Mouse (Mus musculus) urinary bladder, adult 2 months (tissue): ENCODE data around the gene Ak2. TPM values are rescaled to one million over a fixed set of nuclear protein-coding genes. Genes with fewer than 3 reads are reported as not detected.

Experiments
- DNase-seq: peaks from one replicate; pipeline ENCODE4 v3.0.0; 2022; ENCODE audit warnings: low spot score
- polyA plus RNA-seq: library from polyadenylated mRNA; depleted of rRNA; stranded (reverse); fragments of >200 nt; gene quantifications from 2 replicates; pipeline ENCODE4 v1.2.3, GENCODE M21; 2012

The Ak2 gene
- polyA plus RNA-seq, 1 experiment, result 75.5 TPM

- DNase-seq, result no peak
Measured at GRCm38 (mm10) chr4:129009521-129009920, 17.8 kb downstream of the Ak2 start.

GRCm38 (mm10) chr4:129011604-129012121, 19.9 kb downstream of the Ak2 start:
- no peak for DNase-seq

- no peak for DNase-seq
Measured at GRCm38 (mm10) chr4:129013151-129013864, 21.6 kb downstream of the Ak2 start.

- DNase-seq, result no peak
Measured at GRCm38 (mm10) chr4:129016329-129016728, 24.6 kb downstream of the Ak2 start.

- no peak for DNase-seq
Measured at GRCm38 (mm10) chr4:129017150-129017549, 25.4 kb downstream of the Ak2 start.

DNA sequence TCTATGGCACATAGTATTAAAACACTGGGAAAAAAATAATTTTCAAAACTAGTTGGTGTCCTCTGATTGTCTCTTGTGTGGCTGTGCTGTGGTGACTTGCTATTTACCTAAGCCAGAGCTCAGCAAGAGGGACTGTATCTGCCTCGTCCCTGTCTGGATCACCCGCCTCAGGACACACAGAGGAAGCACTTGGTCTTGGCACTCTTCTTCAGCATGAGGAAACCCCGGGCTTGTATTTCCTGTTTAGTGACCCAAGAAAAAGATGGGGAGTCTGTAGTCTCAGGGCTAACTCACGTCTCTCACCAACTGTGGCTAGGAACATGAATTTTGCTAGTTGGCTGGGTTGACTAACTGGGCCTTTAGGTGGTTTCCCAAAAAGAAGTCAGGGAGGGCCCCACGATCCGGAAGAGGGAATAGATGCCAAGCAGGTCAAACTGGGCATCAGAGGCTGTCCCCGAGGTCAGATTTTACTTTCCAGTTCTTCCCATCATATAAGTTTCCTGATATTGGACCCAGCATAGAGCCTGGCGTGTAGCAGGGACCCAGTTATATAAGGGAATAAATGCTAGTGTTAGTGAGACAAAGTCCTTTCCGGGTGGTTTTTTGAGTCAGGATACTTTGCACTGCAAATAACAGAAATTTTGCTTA, 27.2 kb downstream of the Ak2 start:
- DNase-seq, result no peak

GRCm38 (mm10) chr4:129019788-129020187, 28.0 kb downstream of the Ak2 start:
- no peak for DNase-seq

DNA sequence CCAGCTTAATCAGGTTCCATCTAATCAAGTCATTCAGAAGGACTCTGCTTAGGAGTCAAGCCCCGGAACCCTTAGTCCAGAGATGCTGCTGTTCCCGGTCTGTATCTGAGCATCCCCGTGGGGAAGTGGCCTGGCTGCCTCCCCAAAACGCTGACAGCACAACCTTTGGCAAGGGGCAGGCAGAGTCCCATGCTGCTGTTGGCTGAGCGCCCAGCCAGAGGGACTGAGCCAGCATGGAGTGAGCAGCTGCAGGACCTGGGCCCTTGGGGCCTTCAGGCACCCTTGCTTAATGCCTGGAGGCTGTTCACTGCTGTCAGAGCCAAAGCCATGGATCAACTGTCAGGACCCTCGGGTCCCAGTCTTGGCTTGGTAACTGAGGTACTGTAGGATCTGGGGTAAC, 28.7 kb downstream of the Ak2 start:
- no peak for DNase-seq

- DNase-seq, result no peak
Measured at GRCm38 (mm10) chr4:129021426-129021825, 29.7 kb downstream of the Ak2 start.

- DNase-seq, result no peak
Measured at GRCm38 (mm10) chr4:129021886-129022285, 30.1 kb downstream of the Ak2 start.

- DNase-seq, result no peak
Measured at GRCm38 (mm10) chr4:129023884-129024283, 32.1 kb downstream of the Ak2 start.

DNA sequence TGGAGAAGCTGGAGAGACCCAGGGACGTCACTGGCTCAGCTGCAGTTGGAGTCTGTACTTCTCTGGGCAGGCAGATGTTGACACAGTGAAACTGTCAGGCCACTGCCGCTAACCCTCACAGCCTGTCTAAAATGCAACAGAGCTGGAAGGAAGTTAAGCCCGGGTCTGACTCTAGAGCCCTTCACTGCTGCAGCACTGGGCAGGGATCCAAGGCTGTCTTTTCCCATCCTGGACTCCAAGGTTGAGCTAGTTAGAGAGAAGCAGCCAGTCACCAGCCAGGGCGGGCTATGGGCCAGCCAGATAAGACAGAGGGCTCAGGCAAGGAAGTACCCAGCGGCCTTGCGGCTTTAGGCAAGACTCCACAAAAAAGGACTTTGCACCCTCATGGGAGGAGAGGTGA, 33.0 kb downstream of the Ak2 start:
- DNase-seq, result no peak

DNA sequence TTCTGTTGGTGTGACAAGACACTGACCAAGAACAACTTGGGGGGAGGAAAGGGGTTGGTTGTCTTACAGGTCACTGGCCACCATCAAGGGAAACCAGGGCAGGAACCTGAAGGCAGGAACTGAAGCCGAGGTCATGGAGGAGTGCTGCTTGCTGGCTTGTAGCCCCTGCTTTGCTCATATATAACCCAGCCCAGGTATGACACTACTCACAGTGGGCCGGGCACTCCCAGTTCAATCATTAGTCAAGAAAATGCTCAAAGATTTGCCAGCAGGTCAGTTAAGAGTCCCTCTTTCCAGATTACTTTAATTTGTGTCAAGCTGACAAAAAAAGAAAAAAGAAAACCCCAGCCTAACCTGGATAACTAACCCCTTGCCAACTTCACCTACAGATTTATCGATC, 33.9 kb downstream of the Ak2 start:
- DNase-seq, result no peak

- no peak for DNase-seq
Measured at GRCm38 (mm10) chr4:129030746-129031145, 39.0 kb downstream of the Ak2 start.

DNA sequence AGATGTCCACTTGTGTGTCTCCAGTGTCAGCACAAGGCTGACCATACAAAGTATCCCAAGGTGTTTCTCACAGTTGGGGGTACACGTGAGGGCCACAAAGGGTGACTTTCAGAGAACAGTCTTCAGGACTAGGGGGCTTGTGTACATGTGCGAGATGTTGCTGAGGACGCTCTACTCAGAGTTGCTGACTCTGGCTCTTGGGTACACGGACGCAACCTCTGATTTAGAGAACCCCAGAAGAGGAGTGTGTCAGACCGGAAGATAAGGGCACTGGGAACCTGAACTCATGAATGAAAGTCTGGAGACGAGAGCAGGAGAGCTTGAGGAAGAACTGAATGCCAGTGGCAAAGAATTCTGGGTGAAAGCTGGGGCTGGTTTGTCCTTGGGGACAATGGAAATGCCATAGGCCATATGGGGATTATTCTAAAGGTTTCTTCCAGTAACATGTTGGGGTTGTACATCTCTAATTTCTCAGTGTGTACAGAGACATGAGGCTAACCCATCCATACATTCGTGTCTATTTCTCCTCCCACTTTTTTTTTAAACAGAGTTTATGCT, 39.7 kb downstream of the Ak2 start:
- no peak for DNase-seq

- DNase-seq, result no peak
Measured at GRCm38 (mm10) chr4:129032133-129032962, 40.6 kb downstream of the Ak2 start.

DNA sequence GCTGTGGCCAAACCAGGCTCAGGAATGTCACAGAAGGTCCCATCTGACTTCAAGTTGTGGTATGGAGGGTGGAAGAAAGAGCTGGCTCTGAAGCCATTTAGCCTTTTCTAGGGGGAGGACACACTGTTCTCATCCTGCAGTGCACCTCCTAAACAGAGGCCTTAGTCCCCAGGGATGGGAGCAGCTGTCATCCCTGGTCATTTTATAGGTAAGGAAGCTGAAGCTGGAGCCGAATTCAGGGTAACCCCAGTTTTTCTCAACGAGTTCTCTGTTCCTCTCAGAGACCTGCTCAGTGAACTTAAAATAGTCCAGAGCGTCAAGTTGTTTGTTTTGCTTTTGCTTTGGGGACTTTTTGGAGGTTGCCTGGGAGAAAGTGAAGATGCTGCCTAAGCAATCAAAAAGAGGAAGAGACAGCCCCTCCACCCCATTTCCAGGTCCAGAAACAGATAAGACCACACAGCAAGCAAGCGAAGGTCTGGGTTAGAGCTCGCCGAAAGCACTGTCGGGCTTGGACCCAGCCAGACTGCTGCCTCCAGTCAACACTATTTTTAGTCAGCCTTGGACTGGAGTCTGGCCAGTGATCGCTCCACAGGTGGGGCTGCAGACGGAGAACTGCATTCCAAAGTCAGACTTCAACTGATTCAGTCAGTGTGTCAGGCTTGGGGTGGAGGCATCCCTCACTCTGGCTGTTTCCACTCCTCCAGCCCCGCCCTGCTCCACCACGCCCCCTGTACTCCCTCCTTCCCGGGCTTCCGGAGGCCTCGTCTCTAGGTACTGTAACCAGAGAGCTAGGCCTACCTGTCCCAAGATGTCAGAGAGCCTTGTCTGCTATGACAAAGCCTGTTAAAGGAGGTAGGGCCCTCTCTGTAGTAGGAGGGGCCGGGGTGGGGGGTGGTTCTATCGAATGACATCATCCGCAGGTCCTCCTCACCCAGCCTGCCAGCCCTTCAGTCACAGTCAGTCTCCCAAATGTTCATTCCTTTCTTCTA, 41.5 kb downstream of the Ak2 start:
- peak; percentile 53 for DNase-seq

DNA sequence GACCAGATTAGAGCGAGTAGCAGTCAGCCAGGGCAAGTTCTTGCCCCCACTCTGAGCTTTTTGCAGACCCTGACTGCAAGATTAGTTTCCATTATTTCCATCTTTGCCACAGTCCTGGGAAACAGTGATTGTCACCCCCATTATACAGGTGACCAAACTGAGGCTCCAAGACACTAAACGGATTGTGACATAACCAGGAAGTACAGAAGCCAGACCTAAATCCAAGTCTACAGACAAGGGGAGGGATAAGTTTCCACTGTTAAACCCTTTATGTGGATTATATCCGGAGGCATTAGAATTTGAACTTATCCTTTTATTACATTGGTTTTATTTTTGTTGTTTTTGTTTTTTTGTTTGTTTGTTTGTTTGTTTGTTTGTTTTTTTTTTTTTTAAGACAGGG, 42.5 kb downstream of the Ak2 start:
- DNase-seq, result no peak

- peak; percentile 54 for DNase-seq
Measured at GRCm38 (mm10) chr4:129034706-129035660, 43.2 kb downstream of the Ak2 start.
